Mouse (Mus musculus): ENCODE results near the gene Dgkh. TPM values are rescaled to one million over a fixed set of nuclear protein-coding genes. Genes with fewer than 3 reads are reported as not detected.
"Not testable (repeated sequence)": the region's sequence is repeated elsewhere in the genome, so short reads cannot be mapped to it uniquely, and the experiment has no call there.

Dgkh gene
- total and polyA plus RNA-seq, 2 experiments = 0.24 to 1.8 TPM

DNA sequence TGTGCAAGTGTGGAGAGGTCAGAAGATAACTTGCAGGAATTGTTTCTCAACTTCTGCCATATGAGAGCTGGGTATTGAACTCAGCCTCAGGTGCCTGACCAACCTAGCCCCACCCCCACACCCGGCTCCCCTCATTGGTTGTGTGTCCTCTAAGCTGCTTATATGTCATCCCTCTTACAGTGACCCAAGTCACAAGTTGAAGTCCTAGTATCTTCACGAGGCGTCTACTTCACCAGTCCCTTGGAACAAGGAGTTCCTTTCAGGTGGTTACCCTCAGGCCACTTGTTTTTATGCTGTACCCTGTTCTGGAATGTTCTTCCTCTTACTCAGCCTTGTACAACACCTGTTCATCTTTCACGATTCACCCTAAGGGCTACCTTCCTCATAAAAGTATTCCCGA, 2.0 kb upstream of the Dgkh start:
- Histone ChIP-seq H3K27me3 (ENCODE audit: control insufficient read depth, insufficient read depth, low read length) (no peaks in the 10 kb centered on the region), H3K79me2 (ENCODE audit: control insufficient read depth, insufficient read depth, low read length) (no peaks in the 10 kb centered on the region), H3K27ac (replicated peaks; ENCODE audit: insufficient read depth, low read depth, low read length) (no peak overlapping the region), H3K4me1 (ENCODE audit: control insufficient read depth, insufficient read depth, low read length) (no peaks in the 10 kb centered on the region; the same call in 1 of the 2 replicates), H3K9ac (ENCODE audit: low read depth, low read length) (no peak overlapping the region), H3K36me3 (ENCODE audit: control insufficient read depth, insufficient read depth, low read length) (no peaks in the 10 kb centered on the region), H3K4me3 (ENCODE audit: insufficient read depth, low read depth, low read length) (no peak overlapping the region)
- TF ChIP-seq CTCF (IDR thresholded peaks at IDR 0.05; ENCODE audit: low read depth, low read length) (no peak), POLR2A (IDR thresholded peaks at IDR 0.05; ENCODE audit: extremely low read depth, insufficient read depth, low read length) (no peak)
- 79% methylated on average over 5 of the region's 5 CpGs for WGBS
- DNase-seq (ENCODE audit: extremely low read depth, low read depth, low spot score) = no peak

DNA sequence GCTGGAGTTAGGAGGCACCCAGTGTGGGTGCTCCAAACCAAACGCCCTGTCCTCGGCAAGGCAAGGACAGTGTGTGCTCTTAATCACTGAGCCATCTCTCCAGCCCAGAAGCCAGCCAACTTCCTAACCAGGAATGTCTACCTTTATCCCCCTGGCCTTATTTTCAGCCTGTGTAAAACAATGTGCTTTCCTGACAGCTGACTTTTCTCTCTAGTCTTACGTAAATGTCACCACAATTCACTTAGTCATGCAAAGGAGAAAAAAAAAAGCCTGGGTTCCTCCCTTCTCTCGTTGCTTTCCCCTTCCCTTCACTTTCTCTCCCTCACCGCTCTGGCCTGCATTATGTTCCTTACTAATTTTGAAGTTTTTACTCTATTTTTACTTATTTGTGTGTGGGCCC, 1.6 kb upstream of the Dgkh start:
- H3K27ac ChIP-seq (replicated peaks; ENCODE audit: insufficient read depth, low read depth, low read length); H3K36me3 ChIP-seq (ENCODE audit: control insufficient read depth, insufficient read depth, low read length); H3K4me1 ChIP-seq (ENCODE audit: control insufficient read depth, insufficient read depth, low read length); H3K79me2 ChIP-seq (ENCODE audit: control insufficient read depth, insufficient read depth, low read length); H3K4me3 ChIP-seq (ENCODE audit: insufficient read depth, low read depth, low read length); H3K9ac ChIP-seq (ENCODE audit: low read depth, low read length); H3K27me3 ChIP-seq (ENCODE audit: control insufficient read depth, insufficient read depth, low read length); DNase-seq (ENCODE audit: extremely low read depth, low read depth, low spot score): not testable (repeated sequence)
- 86% methylated on average over 5 of the region's 5 CpGs for WGBS

DNA sequence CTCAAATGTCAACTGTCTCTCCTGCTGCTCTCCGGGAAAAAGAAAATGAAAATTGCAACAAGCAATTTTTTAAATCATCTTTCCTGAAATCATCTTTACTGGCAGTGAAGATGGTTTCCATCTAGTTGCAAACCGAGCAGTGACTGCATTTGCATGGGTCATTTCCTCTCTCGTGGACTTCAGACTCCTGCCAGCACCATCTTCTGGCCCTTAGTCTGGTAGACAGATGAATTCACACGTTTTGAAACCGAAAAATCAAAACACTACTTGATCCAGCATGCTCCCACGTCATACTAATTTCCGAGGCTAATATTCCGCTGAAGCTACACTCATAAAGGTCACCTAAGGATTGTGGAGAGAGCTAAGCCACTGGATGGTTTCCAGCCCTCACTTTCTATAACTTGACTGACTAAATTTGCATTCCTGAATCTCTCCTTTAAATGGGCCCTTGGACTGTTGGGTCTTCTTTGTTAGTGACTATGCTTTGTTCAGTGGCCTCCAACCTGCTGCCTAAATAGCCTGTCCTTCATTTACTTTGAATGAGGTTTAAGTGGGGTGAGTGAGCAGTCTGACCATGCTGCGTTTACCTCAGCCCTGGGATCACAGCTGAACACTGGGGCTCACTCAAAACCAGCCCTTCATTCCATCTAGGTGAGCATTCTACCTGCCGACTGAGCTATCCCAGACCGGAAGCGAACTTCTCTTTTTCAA, 945 bp upstream of the Dgkh start:
- peak; percentile 23 for DNase-seq (ENCODE audit: extremely low read depth, low read depth, low spot score)
- WGBS = 49% methylated on average over 12 of the region's 12 CpGs
- H3K4me1 ChIP-seq (ENCODE audit: control insufficient read depth, insufficient read depth, low read length) = no peaks in the 10 kb centered on the region; the same call in 1 of the 2 replicates
- H3K36me3 ChIP-seq (ENCODE audit: control insufficient read depth, insufficient read depth, low read length) = no peaks in the 10 kb centered on the region
- no peak overlapping the region for H3K27ac ChIP-seq (replicated peaks; ENCODE audit: insufficient read depth, low read depth, low read length)
- no peak overlapping the region; the same call in 1 of the 2 replicates for H3K4me3 ChIP-seq (ENCODE audit: insufficient read depth, low read depth, low read length)
- no peaks in the 10 kb centered on the region for H3K27me3 ChIP-seq (ENCODE audit: control insufficient read depth, insufficient read depth, low read length)
- H3K9ac ChIP-seq (ENCODE audit: low read depth, low read length) = peak overlapping the region; percentile 86; the same call in 1 of the 2 replicates
- no peaks in the 10 kb centered on the region for H3K79me2 ChIP-seq (ENCODE audit: control insufficient read depth, insufficient read depth, low read length)
- no peak for TF ChIP-seq CTCF (IDR thresholded peaks at IDR 0.05; ENCODE audit: low read depth, low read length)
- TF ChIP-seq POLR2A (IDR thresholded peaks at IDR 0.05; ENCODE audit: extremely low read depth, insufficient read depth, low read length) = no peak

DNA sequence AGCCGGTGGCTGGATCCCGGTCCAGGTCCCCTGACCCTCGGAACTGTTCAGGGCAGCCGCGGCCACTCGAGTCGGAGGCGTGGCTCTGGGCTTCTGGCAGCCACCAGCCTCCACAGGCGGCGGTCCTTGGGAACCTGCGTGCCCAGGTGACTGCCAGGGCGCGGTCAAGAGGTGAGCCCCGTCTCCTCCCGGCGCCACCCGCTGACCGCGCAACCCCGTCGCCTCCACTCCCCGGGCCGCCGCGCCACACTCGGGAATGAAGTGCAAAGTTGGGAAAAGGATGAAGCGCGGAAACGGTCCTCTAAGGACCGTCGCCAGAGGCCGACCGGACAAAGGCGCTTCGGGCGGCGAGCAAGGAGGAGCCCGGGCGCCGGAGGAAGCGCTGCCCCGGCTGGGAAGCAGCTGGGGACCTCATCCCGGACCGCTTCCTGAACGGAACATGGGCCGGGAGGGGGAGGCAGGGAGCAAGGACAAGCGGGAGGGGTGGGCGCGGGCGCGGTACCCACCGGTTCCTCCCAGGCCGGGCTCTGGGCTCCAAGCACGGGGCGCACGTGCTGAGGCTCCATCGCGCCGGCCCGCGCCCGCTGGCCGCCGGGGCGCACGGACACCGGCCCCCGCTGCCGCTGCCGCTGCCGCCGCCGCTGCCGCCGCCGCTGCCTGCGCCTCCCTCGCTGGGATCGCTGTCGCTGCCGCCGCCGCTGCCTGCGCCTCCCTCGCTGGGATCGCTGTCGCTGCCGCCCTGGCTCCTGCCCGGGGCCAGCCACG, 542 bp downstream of the Dgkh start:
- Histone ChIP-seq H3K36me3 (ENCODE audit: control insufficient read depth, insufficient read depth, low read length) (no peaks in the 10 kb centered on the region), H3K9ac (ENCODE audit: low read depth, low read length) (peak overlapping the region; percentile 86), H3K79me2 (ENCODE audit: control insufficient read depth, insufficient read depth, low read length) (no peaks in the 10 kb centered on the region), H3K27me3 (ENCODE audit: control insufficient read depth, insufficient read depth, low read length) (no peaks in the 10 kb centered on the region), H3K27ac (replicated peaks; ENCODE audit: insufficient read depth, low read depth, low read length) (no peak overlapping the region), H3K4me3 (ENCODE audit: insufficient read depth, low read depth, low read length) (peak overlapping the region; percentile 68), H3K4me1 (ENCODE audit: control insufficient read depth, insufficient read depth, low read length) (no peaks in the 10 kb centered on the region; the same call in 1 of the 2 replicates)
- peak; percentile 24 for DNase-seq (ENCODE audit: extremely low read depth, low read depth, low spot score)
- TF ChIP-seq POLR2A (IDR thresholded peaks at IDR 0.05; ENCODE audit: extremely low read depth, insufficient read depth, low read length) = no peak
- no peak for TF ChIP-seq CTCF (IDR thresholded peaks at IDR 0.05; ENCODE audit: low read depth, low read length)
- under 1% methylated on average over 82 of the region's 90 CpGs for WGBS

DNA sequence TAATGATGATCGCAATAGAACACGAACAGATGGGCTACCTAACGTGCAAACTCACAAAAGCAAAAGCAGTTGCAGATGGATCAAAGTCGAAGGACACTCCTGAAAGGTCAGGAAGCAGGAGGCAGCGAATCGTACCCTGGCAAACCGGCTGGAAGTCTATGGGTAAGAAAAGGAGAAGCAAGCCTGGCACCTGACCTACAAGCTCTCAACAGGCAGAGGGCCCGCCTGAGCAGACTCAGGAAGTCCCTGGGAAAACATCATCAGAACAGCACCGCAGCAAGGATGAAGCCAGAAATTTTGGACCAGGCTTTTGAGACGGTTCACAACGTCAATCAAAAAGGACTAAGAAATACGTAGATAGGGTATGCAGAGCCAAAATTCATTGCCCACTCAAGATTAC, 1.3 kb downstream of the Dgkh start:
- WGBS = 30% methylated on average over 12 of the region's 12 CpGs
- no peaks in the 10 kb centered on the region; the same call in 1 of the 2 replicates for H3K4me1 ChIP-seq (ENCODE audit: control insufficient read depth, insufficient read depth, low read length)
- H3K36me3 ChIP-seq (ENCODE audit: control insufficient read depth, insufficient read depth, low read length) = no peaks in the 10 kb centered on the region
- no peak overlapping the region for H3K27ac ChIP-seq (replicated peaks; ENCODE audit: insufficient read depth, low read depth, low read length)
- TF ChIP-seq CTCF (IDR thresholded peaks at IDR 0.05; ENCODE audit: low read depth, low read length) = no peak
- TF ChIP-seq POLR2A (IDR thresholded peaks at IDR 0.05; ENCODE audit: extremely low read depth, insufficient read depth, low read length) = no peak
- H3K4me3 ChIP-seq (ENCODE audit: insufficient read depth, low read depth, low read length) = no peak overlapping the region
- H3K79me2 ChIP-seq (ENCODE audit: control insufficient read depth, insufficient read depth, low read length) = no peaks in the 10 kb centered on the region
- DNase-seq (ENCODE audit: extremely low read depth, low read depth, low spot score) = no peak
- H3K27me3 ChIP-seq (ENCODE audit: control insufficient read depth, insufficient read depth, low read length) = no peaks in the 10 kb centered on the region
- H3K9ac ChIP-seq (ENCODE audit: low read depth, low read length) = no peak overlapping the region

DNA sequence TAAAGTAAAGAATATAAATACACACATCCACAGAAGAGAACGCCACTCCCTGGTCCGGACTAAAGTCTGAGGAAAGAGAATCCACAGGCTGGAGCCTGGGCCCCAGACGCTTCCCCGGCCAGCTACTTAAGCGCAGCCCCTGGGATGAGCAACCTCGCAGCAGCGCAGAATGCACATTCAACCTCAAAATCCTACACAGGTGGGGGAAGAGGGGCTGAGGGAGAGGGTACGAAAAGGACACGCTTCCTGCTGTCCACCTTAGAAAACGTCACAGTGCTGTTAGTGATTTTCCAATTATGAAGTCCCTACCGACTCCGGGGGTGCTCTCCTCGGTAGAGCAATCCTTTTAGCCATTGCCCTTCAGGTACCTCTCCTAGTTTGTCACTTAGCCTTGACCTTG, 6.6 kb downstream of the Dgkh start:
- Histone ChIP-seq H3K9ac (ENCODE audit: low read depth, low read length) (no peak overlapping the region), H3K4me1 (ENCODE audit: control insufficient read depth, insufficient read depth, low read length) (peaks cover 6% of the 10 kb centered on the region), H3K79me2 (ENCODE audit: control insufficient read depth, insufficient read depth, low read length) (no peaks in the 10 kb centered on the region; the same call in 1 of the 2 replicates), H3K4me3 (ENCODE audit: insufficient read depth, low read depth, low read length) (no peak overlapping the region), H3K27ac (replicated peaks; ENCODE audit: insufficient read depth, low read depth, low read length) (no peak overlapping the region), H3K27me3 (ENCODE audit: control insufficient read depth, insufficient read depth, low read length) (no peaks in the 10 kb centered on the region), H3K36me3 (ENCODE audit: control insufficient read depth, insufficient read depth, low read length) (no peaks in the 10 kb centered on the region)
- no peak for TF ChIP-seq POLR2A (IDR thresholded peaks at IDR 0.05; ENCODE audit: extremely low read depth, insufficient read depth, low read length)
- TF ChIP-seq CTCF (IDR thresholded peaks at IDR 0.05; ENCODE audit: low read depth, low read length) = no peak
- DNase-seq (ENCODE audit: extremely low read depth, low read depth, low spot score) = no peak
- 82% methylated on average over 13 of the region's 13 CpGs for WGBS
